Mouse (Mus musculus) brain, embryonic 14.5 days (tissue): ENCODE measurements around the gene Tead3.

Experiments
- CTCF ChIP-seq: fragments of 200-500 bp; IDR thresholded peaks from 2 replicates; pipeline ENCODE4 v1.5.1; 2012; ENCODE audit warnings: inconsistent platforms, mild to moderate bottlenecking, moderate library complexity, borderline replicate concordance; ENCODE audit not compliant: insufficient read depth, insufficient read length; ENCODE audit errors: extremely low read depth
- POLR2A ChIP-seq: fragments of 200-500 bp; IDR thresholded peaks from 2 replicates; pipeline ENCODE4 v1.6.1; 2012; ENCODE audit warnings: mild to moderate bottlenecking, inconsistent platforms, borderline replicate concordance; ENCODE audit not compliant: poor library complexity, insufficient read depth, insufficient read length, severe bottlenecking; ENCODE audit errors: extremely low read depth

- TF ChIP-seq CTCF (no peak), POLR2A (no peak)
Observed at GRCm38 (mm10) chr17:28352018-28352417, 1.4 kb upstream of the Tead3 start.
